Mouse (Mus musculus) right cerebral cortex, postnatal 36 days (tissue): ENCODE data around the gene Smyd2.

ENCODE experiments used
- DNase-seq, 2 experiments: peaks; one replicate each; pipeline ENCODE4 v3.0.0; 2022; ENCODE audit warnings: low spot score in 2 of 2, mixed read lengths in 1 of 2

The Smyd2 gene

DNA sequence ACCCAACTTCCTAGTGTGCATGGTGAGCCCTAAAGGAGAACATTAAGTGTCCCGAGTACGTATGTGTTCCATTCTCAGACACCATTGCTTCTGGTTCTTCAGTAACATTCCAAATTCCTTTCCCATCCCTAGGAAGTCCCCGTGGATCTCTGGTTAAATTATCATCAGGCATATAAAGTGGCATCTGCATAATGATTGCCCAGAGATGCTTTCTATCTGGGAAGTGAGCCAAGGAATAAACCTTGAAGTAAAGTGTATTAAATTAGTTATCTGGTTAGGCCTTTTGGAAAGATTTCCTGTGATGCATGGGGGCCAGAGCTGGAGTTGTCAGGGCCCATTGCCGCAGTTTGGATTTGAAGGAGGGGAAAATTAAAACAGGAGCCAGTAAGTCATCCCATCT, 50.1 kb downstream of the Smyd2 start:
- DNase-seq, result no peak

DNA sequence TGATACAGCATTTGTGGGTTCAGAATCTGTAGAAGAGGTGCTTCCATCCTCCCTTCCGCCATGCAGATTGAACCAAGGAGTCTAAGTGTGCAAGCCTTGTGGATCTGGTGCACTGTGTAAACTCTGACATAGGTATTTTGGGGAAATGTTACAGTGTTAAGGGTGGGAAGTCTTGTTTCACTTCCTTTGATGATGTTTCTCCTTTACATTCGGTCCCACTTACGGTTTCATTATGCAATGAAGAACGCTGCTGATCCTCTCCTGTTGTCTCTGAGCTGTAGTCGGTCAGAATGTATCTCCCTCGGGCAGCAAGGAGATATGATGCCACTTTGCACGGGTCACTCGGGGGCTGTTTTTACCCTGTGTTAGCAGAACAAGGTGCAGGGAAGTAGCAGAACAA, 50.5 kb downstream of the Smyd2 start:
- no peak for DNase-seq

DNA sequence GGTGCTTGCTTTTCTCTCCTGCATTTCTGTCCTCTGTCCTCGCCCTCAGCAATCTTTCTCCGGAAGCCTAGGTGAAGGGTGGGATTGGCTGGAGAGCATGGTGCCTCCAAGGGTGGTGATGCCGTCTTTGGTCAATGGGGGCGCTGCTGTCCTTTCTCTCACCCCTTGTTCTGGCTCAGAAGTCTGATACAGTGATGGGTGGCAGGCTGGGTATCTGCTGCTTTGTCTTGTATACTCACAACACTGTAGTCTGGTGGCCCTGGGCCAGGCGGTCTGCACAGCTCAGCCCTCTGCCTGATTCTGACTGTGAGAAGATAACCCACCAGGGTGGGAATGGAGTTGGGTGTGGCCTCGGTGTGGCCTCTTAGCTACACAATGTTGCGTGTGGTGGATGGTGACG, 51.6 kb downstream of the Smyd2 start:
- no peak for DNase-seq

DNA sequence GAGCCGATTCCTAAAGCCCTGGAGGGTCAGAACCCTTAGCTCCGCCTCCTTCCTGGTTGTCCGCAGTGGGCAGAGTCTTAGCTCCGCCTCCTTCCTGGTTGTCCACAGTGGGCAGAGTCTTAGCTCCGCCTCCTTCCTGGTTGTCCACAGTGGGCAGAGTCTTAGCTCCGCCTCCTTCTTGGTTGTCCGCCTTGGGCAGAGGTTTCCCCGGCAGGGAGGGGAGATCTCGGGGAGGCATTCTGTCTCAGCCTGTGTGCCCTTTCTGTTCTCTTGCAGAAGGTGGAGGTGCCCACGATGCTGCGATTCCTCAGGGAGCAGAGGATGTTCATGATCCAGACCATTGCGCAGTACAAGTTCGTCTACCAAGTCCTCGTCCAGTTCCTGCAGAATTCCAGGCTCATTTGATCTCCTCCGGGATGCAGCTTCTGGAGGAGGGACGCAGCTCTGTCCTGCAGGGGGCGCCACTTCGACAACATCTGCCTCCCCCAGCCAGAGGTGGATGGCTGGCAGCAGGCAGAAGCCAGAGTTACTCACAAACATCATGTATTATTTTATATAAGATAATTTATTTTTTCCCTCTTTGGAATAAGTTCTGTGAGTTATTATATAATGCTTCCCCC, 52.4 kb downstream of the Smyd2 start:
- DNase-seq, result no peak

DNA sequence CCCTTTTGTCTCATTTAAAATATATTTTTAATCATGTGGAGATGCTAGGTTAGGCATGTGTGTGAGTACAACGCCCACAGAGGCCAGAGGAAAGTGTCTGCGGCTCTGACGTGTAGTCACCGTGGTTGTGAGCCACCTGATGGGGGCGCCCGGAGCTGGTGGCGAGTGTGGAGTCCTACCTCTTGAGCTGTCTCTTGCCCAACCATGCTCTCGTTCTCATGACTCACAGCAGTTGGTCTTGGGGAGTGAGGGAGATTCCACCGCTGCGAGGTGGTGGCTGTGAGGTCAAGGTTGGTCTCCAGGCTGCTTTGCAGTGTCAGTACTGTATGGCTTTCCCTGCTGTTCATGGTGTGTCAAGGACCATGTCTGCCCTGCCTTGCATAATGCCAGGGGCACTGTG, 54.1 kb downstream of the Smyd2 start:
- no peak for DNase-seq

DNA sequence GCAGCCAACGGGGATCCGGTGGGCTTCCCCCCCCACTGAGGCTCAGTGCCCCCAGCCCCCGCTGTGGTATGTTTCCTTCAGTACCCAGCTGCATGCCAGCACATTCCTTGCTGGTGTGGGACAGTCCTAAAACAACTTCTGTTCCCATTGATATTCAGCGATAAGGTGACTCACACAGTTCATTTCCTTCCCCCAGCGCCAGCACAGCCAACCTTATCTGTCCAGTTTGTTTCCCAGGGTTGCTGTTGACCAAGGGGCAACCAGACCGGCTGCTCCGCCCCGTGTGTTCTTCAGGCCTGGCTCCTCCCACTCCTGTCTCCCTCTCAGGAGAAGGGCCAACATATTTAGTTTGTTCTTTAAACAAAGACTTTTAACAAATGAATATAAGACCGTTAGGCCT, 54.7 kb downstream of the Smyd2 start:
- no peak for DNase-seq

DNA sequence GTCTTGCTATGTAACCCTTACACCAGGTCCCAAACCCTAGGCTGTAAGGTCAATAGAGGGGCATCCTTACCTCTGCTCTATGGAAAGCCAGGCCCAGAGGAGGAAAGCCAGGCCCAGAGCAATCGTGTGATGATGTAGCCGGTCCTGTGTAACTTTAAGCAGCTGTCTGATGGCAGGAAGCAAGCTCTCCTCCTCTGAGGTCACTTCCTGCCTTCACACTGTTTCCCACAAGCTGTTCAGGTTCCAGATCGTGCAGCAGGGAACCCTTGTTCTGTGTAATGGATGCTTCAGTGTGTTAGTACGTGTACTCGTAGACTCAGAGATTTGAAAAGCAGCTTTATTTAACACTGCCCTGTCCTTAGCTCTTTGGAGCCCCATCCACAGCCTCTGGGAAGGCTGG, 55.1 kb downstream of the Smyd2 start:
- no peak for DNase-seq

DNA sequence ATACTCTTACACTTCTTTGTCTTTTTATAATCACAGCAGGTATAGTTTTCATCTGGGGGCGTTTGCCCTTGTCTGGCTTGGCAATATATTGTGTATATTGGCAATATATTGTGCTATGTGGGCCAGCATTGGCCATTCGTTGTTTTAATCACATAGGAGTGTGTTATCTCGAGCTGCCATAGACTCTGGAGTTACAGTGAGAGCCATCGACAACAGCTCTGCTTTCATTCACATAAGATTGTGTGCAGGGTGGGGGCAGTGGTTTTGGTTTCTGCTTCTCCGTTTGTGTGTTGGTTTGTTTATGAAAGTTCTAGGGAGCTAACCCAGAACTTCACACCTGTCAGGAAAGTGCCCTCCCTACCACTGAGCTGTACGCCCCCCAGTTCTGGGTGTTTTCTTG, 55.5 kb downstream of the Smyd2 start:
- DNase-seq, result no peak

DNA sequence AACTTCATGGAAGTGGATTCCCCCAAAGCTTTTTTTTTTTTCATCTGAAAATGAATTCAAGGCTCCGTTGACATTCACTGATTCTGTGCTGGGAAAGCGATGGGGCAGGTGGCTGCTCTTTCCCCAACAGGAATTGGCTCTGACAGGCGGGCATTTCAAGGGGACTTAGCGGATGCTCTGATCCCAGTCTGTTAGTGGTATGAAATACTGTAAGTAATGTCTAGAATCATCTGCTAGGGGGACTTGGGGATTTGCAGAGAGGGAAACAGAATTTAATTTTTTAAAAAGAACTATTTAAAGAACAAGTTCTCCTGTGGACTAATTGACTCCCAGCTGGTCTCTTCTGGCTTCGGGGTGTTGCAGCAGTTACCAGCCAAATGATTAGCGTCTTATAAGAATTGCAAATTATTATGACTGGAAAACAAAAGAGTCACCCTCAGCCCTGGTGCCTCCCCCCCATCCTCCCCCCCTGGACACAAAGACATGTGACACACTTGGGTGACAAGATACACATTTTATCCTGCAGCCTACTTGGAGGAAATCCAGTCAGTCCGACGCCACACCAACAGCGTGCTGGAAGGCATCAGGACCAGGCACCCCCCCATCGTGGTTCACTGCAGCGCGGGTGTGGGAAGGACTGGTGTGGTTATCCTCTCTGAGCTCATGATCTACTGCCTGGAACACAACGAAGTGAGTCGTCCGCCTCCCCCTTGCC, 57.2 kb downstream of the Smyd2 start:
- no peak for DNase-seq

DNA sequence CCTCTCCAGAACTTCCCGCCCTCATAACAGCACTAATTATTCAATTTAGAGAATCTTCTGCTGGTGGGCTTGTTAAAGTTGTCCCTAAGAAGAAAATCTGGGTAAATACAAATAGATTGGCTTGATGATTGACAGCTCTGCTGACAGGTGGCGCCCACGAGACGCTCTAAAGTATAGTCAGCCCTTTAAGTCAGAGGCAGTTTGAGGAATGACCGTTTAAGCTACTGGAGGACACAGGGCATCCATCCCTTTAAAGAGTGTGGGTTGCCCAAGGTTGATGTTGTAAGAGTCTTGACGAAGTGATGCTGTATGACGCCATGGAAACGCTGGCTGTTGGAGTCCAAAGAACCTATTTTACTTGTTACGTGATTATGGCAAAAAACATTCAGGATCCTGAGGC, 57.9 kb downstream of the Smyd2 start:
- no peak for DNase-seq

DNA sequence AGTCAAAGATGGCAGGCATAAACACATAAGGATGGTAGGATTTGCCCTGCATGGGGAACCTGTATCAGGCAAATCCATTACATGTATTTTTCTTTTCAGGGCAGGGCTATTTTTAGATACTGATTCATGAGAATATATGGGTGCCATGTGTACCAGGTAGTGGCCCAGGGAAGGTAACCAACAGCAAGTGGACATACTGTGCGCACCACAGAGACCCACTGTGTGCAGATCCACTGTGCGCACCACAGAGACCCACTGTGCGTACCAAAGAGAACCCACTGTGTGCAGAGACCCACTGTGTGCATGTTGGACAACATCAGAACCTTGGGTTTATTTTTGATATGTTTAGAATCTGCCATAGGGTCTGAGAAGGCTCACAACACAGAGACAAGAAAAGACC, 58.4 kb downstream of the Smyd2 start:
- DNase-seq, result no peak

DNA sequence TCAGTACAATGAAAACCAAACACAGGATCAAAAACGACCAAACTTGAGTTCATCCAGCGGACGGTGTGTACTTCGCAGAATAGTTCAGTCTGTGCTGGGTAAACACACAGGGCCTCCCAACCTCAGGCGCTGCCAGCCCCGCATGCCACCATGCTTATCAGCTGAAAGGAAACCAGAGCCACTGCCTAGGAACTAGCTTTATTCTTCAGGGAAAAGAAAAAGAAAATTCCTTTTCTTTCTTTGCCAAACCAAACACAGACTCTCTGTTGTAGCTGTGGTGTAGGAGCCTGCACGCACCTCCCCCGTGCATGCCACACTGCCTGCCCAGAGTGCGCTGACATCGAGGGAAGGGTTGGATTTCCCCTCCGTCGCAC, 61.2 kb downstream of the Smyd2 start:
- DNase-seq, result no peak

DNA sequence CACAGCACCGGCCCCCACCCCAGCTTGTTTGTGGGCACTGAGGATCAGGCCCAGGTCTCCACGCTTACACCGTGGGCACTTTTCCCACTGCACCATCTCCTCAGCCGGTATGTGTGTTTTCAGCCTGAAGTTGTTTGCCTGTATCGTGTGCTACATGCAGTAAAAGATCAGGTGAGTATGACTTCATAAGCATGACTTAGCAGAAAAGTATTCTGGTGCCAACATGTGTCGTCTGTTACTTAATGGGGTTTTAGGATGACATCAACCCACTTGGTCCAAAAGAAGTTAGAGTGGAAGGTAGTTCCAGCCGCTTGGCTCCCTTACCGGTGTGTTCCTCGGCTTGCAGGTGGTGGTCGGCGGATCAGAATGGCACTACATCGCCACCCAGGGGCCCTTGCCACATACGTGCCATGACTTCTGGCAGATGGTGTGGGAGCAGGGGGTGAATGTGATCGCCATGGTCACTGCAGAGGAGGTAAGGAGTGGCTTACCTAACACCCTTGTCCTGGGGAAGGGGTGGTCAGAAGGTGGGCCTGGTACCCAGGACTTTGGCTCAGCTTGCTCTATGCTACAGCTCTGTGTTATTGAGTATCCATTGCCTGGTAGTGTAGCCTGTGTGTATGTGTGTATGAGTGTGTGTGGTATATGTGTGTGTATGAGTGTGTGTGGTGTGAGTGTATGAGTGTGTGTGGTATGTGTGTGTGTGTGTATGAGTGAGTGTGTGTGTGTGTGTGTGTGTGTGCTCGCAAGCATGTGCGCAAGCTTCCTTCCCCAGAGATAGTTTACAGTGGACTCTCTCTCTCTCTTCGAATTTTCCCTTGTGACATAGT, 61.8 kb downstream of the Smyd2 start:
- no peak for DNase-seq

DNA sequence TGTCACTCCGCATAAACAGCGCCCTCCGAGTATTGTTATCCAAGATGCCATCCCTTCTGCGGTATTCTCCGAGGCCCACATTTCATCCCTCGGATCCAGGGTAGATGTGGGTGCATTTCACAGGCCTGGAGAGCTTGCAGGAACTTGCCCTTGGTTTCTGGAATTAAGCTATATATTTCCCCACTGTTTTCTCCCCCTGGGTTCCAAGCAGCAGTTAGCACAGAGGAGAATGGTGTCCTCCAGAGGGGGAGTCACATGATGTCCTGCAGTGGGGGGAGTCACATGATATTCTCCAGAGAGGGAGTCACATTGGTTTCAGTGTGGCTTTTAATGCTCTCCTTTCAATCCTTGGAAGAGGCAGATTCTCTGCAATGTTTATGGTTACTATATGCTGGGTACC, 63.8 kb downstream of the Smyd2 start:
- DNase-seq, result no peak

DNA sequence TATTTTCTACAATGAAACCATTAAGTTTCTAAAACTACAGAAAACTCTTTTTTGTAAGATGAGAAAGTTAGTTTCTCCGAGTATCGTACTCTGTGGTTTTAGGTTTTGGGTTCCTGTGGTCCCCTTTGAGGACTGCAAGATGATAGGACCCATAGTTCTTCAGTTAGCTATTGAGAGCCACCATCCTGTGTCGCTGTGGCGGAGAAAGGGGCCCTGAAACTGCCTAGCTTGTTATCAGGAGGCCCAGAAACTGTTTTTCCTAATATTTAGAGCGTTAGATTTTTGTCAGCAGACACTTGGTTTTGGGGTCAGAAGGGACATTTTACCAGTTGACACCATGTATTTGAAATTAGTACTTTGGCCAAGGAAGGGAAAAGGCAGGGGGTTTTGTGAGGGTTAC, 66.4 kb downstream of the Smyd2 start:
- no peak for DNase-seq

DNA sequence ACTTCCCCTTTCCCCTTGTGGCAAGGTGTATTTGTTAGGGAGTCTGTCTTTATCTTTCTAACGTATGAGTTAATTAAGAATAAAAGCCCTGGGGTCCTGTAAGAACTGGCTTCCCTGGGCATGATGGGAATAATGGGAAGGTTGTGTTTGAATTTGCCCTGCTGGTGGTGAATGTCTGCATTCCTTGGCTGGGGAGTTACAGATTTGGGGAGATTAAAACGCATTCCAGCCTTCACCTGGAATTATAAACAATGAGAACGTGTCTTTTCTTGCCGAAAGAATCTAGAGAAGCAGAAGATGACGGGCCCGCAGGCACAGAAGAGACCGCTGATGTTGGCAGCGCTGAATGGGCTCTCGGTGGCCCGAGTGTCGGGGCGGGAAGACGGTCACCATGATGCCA, 67.5 kb downstream of the Smyd2 start:
- no peak for DNase-seq

DNA sequence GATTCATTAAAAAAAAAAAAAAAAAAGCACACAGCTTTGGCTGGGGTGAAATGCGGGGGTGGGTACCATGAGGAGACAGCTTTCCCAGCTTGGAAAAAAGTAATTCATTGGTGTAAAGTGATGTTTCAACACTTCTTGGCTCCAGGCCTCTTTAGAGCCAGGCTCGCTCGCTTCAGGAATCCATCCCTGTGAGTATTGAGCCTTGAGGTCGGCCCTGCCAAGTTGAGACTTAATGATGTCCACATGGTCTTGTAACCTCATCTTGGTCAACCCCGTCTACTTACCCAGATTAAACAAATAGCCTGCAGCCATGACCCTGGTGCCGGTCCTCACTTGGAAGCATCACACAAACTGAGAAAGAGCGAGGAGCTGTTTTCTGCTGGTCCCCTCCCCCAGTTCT, 69.7 kb downstream of the Smyd2 start:
- no peak for DNase-seq

DNA sequence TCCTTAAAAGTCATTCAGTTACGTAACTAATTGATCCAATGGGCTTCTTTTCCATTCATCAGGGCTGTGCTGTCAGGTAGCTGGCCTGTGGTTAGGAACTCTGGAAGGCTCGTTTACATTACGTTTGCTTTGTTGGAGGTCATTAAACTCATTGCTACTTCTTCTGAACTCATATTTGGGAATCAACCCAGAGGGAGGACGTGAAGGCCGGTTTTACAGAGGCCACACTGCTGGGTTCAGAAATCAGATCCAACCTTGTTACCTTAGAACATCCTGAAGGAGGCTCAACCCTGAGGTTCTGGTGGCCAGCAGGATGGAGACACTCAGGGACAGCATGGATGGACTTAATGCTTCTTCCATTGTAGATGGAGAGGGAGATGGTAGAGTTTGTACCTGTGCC, 70.1 kb downstream of the Smyd2 start:
- no peak for DNase-seq

DNA sequence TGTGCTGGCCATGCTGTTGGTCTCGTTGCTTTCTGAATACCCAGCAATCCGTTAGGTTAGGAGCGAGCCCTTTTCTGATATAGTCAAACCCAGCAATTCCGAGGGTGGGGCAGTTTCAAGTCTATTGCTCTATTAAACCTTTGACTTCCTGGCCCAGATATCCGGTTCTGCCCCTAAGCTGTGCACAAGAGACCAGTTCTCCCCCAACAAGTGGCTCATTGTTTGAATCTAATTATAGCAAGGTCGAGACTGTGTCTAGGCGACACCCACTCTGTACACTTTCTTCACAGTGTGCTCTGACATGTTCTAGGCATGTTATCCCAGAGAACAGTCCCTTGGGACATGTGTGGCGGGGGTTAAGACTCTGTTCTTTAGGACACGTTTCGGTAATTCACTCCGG, 72.6 kb downstream of the Smyd2 start:
- no peak for DNase-seq

DNA sequence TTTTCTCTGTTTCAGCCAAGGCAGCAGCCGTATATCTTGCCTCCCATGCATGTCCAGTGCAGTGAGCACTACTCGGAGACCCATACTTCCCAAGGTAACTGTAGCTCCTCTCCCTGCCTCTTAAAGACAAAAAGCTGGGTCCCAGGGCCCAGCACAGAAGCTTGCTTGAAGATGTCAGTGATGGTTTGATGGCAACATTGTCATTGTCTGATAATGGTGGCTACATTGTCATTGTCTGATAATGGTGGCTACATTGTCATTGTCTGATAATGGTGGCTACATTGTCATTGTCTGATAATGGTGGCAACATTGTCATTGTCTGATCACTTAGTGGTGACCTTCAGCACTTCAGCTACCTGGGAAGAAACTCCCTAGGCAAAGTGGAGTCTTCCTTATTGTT, 75.8 kb downstream of the Smyd2 start:
- no peak for DNase-seq

DNA sequence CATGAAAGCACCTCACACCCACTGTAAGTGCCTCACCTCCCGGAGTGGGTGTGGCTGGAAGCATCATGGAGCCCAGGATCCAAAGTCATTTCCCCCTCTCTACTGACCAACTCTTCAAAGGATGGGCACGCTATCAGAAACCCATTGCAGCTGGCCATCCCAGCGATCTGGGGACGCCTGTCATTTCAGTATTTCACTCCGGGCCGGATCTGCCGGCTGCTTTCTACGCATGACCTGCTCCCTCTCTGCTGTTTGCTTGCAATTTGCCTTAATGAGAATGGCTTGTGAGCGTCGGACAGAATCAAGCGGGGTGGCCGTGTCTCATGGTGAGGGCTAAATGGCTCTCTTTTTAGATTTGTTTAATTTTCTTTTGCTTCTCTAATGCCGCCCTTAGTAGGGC, 88.0 kb downstream of the Smyd2 start:
- no peak for DNase-seq

DNA sequence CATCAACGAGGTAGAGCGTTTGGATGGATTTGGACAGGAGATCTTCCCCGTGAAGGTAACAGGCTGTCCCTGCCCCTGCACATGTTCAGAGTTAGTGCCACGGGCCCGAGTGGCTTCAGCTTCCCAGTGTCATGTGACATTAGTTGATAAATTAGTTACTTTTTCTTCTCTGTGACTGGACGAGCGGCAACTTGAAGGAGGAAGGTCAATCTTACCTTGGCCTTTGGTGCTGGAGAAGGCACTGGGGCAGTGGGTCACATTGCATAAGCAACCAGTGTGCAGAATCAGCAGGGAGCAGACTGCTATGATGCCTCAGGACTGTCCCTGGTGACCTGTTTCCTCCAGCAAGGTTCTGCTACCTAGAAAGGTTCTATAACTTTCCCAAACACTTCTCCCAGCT, 88.8 kb downstream of the Smyd2 start:
- no peak for DNase-seq

DNA sequence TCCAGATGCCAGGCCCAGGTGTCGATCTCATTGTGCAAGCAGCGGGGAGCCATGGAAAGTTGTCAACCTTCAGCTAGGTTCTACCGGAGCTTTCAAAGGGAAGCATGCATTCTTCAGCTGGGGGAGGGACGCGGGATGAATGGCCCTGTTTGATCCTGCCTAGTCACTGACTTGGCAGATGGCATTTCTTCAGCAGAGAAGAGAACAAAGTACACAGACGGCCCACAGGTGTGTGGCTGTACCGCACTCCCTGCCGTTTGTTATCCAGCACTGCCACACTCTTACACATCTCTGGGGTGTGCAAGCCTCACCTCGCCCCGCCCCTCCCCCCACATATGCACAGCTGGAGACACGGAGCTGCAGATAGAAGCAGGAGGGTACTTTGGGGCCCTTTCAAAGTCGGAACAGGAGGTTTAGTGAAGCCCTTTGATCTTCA, 91.3 kb downstream of the Smyd2 start:
- DNase-seq, result no peak
